Mouse (Mus musculus) hindbrain, embryonic 12.5 days (tissue): Measurements from ENCODE around the gene Rab3a. TPM values are rescaled to one million over a fixed set of nuclear protein-coding genes. Genes with fewer than 3 reads are reported as not detected.

Experiments
- ATAC-seq: fragments of 200-750 bp; cut with Nextera tagmentation; 2 replicates; pipeline ENCODE4 v1.8.0; 2017; ENCODE audit warnings: moderate TSS enrichment; ENCODE audit not compliant: low FRiP score
- H3K27ac ChIP-seq: fragments of 300-500 bp; sonication (generic); 2 replicates; pipeline ENCODE4 v1.5.1; 2016; ENCODE audit warnings: mild to moderate bottlenecking
- H3K27me3 ChIP-seq: fragments of 300-500 bp; sonication (generic); 2 replicates; pipeline ENCODE4 v1.6.1; 2016; ENCODE audit warnings: mild to moderate bottlenecking
- H3K36me3 ChIP-seq: fragments of 300-500 bp; sonication (generic); 2 replicates; pipeline ENCODE4 v1.6.1; 2016; ENCODE audit warnings: mild to moderate bottlenecking
- H3K4me1 ChIP-seq: fragments of 300-500 bp; sonication (generic); 2 replicates; pipeline ENCODE4 v1.6.1; 2016
- H3K4me2 ChIP-seq: fragments of 300-500 bp; sonication (generic); replicated peaks from 2 replicates; pipeline ENCODE4 v1.6.1; 2016; ENCODE audit warnings: mild to moderate bottlenecking
- H3K4me3 ChIP-seq: fragments of 300-500 bp; sonication (generic); 2 replicates; pipeline ENCODE4 v1.5.1; 2016; ENCODE audit warnings: mild to moderate bottlenecking
- H3K9ac ChIP-seq: fragments of 300-500 bp; sonication (generic); 2 replicates; pipeline ENCODE4 v1.6.1; 2016; ENCODE audit warnings: mild to moderate bottlenecking, moderate library complexity
- H3K9me3 ChIP-seq: fragments of 300-500 bp; sonication (generic); replicated peaks from 2 replicates; pipeline ENCODE4 v1.6.1; 2016; ENCODE audit warnings: mild to moderate bottlenecking
- WGBS: fragments of 180-500 bp; shearing (Covaris S2); methylation state at CpG from one replicate; pipeline ENCODE4 v1.1.7; 2016; 5-methylcytosine and 5-hydroxymethylcytosine counted together
- polyA plus RNA-seq: library from polyadenylated mRNA; unstranded; fragments of >200 nt; fragmentation: Nextera tagmentation; extraction: Ambion mirVana; gene quantifications from 2 replicates; pipeline ENCODE4 v1.2.1, GENCODE M21; 2016

Rab3a gene
- polyA plus RNA-seq, 1 experiment from 2014 or later = 126 TPM

DNA sequence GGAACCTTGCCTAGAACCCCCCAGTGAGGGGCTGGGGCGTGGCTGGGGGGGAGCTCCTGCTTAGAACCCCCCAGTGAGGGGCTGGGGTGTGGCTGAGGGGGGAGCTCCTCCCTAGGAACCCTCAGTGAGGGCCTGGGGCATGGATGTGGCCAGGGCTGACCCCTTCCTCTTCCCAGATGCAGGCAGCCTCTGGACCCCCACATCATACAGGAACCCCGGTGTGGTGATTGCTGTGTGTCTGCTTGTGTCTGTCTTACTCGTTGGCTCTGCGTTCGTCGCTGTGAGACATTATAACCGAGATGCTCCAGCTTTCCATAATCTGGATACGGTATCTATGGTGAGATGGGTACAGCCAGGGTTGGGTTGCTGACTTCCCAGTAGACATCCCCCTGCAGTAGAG, 32.9 kb upstream of the Rab3a start:
- Histone ChIP-seq H3K36me3 (no peaks in the 10 kb centered on the region), H3K27ac (no peak overlapping the region), H3K9me3 (no peaks in the 10 kb centered on the region), H3K9ac (no peak overlapping the region), H3K4me3 (no peak overlapping the region), H3K4me1 (no peaks in the 10 kb centered on the region), H3K4me2 (no peak overlapping the region), H3K27me3 (peaks cover 20% of the 10 kb centered on the region)
- ATAC-seq = no peak
- whole genome bisulfite sequencing = 88% methylated on average over 8 of the region's 8 CpGs

GRCm38 (mm10) chr8:70723486-70724210, 30.8 kb upstream of the Rab3a start, which contains the start of gene Pde4c:
TSS of gene Pde4c (plus strand) at chr8:70723720.
- Histone ChIP-seq H3K9me3 (no peaks in the 10 kb centered on the region), H3K4me1 (no peaks in the 10 kb centered on the region), H3K4me3 (no peak within 1 kb of the TSS), H3K9ac (no peak within 1 kb of the TSS), H3K27me3 (peaks cover 34% of the 10 kb centered on the region), H3K27ac (no peak within 1 kb of the TSS), H3K4me2 (no peak within 1 kb of the TSS), H3K36me3 (no peaks in the 10 kb centered on the region)
- no peak for ATAC-seq
- WGBS = 52% methylated on average over 7 of the region's 7 CpGs

GRCm38 (mm10) chr8:70724216-70724615, 30.3 kb upstream of the Rab3a start:
- H3K27ac ChIP-seq = no peak overlapping the region
- no peak overlapping the region for H3K4me3 ChIP-seq
- H3K9me3 ChIP-seq = no peaks in the 10 kb centered on the region
- no peaks in the 10 kb centered on the region for H3K4me1 ChIP-seq
- no peak overlapping the region for H3K9ac ChIP-seq
- peaks cover 39% of the 10 kb centered on the region for H3K27me3 ChIP-seq
- no peak for ATAC-seq
- no peaks in the 10 kb centered on the region for H3K36me3 ChIP-seq
- no peak overlapping the region for H3K4me2 ChIP-seq
- WGBS = 77% methylated on average over 12 of the region's 12 CpGs

DNA sequence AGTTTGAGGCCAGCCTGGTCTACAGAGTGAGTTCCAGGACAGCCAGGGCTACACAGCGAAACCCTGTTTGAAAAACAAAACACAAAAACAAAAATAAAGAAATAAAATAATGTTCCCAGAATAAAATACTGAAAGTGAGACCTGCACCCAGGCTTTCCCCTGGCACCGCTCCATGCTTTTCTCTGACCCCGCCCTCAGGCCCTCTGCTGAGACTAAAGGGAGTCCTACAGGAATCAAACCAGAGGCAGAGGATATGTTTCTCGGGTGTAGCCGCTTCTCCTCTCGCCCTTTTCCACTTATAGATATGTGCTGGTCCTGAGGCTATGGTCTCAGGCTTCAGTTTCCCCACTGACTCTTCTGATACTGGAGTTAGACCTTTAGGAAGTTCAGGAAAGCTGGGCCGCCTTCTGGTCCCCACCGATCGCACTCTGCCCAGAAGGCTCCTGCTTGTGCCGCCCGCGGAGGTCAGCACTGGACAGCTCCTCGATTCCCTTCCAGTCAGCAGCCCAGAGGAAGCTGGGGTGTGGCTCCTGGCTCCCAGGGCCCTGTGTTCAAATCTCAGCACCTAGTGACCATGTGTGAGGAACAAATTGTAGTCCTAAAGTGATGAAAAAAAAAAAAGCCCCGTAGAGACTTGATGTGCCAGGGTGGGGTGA, 28.6 kb upstream of the Rab3a start:
- Histone ChIP-seq H3K36me3 (no peaks in the 10 kb centered on the region), H3K27me3 (peaks cover 49% of the 10 kb centered on the region), H3K27ac (no peak overlapping the region), H3K4me3 (no peak overlapping the region), H3K9ac (no peak overlapping the region), H3K4me1 (peaks cover 5% of the 10 kb centered on the region), H3K4me2 (no peak overlapping the region), H3K9me3 (no peaks in the 10 kb centered on the region)
- 33% methylated on average over 14 of the region's 14 CpGs for WGBS
- no peak for ATAC-seq

GRCm38 (mm10) chr8:70726721-70727120, 27.8 kb upstream of the Rab3a start:
- Histone ChIP-seq H3K9ac (no peak overlapping the region), H3K27ac (no peak overlapping the region), H3K9me3 (no peaks in the 10 kb centered on the region), H3K27me3 (peaks cover 57% of the 10 kb centered on the region), H3K4me3 (no peak overlapping the region), H3K36me3 (no peaks in the 10 kb centered on the region), H3K4me1 (peaks cover 5% of the 10 kb centered on the region), H3K4me2 (no peak overlapping the region)
- WGBS = 46% methylated on average over 11 of the region's 11 CpGs
- no peak for ATAC-seq

DNA sequence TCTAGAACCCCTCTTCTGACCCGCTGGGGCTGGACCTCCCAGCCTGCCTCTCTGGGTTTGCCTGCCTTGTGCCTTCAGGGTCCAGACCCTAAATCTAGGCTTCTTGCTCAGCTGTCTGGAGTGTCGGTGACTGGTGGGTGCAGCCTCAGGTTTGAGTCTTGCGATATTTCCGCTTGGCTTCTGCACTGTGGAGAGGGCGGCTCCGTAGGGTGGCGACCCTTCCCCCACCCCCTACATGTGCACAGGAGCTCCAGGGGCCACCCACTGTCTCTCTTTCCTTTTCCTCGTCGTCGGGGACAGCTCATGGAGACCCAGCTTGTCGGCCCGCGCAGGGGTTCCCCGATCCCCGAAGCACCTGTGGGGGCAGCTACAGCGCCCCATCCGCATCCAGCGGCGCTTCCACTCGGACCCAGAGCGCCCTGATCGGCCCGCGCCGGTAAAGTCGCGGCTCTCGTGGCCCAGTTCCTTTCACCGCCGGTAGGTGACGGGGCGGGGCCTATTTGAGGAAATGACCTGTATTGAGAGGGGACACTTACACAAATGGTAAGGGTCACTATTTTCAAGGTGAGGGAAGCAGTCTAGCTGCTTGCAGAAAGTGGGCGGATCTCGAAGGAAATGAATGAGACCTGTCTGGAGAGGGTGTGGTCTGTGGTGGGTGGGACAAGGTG, 24.5 kb upstream of the Rab3a start:
- peak overlapping the region; percentile 24 for H3K4me3 ChIP-seq
- peak overlapping the region; percentile 42 for H3K4me2 ChIP-seq
- peak overlapping the region; percentile 36; the same call in 1 of the 2 replicates for H3K9ac ChIP-seq
- no peak overlapping the region for H3K27ac ChIP-seq
- 5% methylated on average over 34 of the region's 34 CpGs for WGBS
- H3K4me1 ChIP-seq = peaks cover 5% of the 10 kb centered on the region
- H3K36me3 ChIP-seq = no peaks in the 10 kb centered on the region
- H3K9me3 ChIP-seq = no peaks in the 10 kb centered on the region
- no peak for ATAC-seq
- peaks cover 72% of the 10 kb centered on the region for H3K27me3 ChIP-seq

DNA sequence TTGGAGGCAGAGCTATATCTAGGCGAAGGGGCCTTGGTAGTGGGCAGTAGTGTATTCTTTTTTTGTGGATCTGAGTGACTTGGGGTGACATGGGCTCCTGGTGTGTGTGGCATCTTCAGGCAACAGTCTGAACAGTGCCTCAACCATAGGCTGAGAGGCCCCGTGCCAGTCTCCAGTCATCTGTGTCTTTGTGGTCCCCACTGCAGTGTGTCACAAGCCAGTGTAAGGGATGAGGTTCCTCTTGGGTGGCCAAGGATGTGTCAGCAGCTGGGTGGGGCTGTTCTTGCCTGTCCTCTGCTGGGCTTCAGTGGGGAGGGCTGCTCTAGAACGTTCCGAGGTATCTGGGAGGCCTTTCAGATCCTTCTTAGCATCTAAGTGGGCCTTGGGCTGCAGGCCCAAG, 23.5 kb upstream of the Rab3a start:
- ATAC-seq = no peak
- Histone ChIP-seq H3K27ac (no peak overlapping the region), H3K4me2 (no peak overlapping the region), H3K36me3 (no peaks in the 10 kb centered on the region), H3K4me1 (peaks cover 5% of the 10 kb centered on the region), H3K27me3 (peaks cover 69% of the 10 kb centered on the region), H3K9ac (no peak overlapping the region), H3K9me3 (no peaks in the 10 kb centered on the region), H3K4me3 (no peak overlapping the region)
- WGBS = 84% methylated on average over 4 of the region's 4 CpGs

GRCm38 (mm10) chr8:70737705-70738104, 16.8 kb upstream of the Rab3a start:
- no peak overlapping the region for H3K9ac ChIP-seq
- H3K36me3 ChIP-seq = no peaks in the 10 kb centered on the region
- no peaks in the 10 kb centered on the region for H3K4me1 ChIP-seq
- no peak for ATAC-seq
- H3K9me3 ChIP-seq = no peaks in the 10 kb centered on the region
- peaks cover 33% of the 10 kb centered on the region for H3K27me3 ChIP-seq
- H3K4me3 ChIP-seq = no peak overlapping the region
- WGBS = 80% methylated on average over 5 of the region's 5 CpGs
- H3K4me2 ChIP-seq = no peak overlapping the region
- no peak overlapping the region for H3K27ac ChIP-seq

GRCm38 (mm10) chr8:70738211-70738610, 16.3 kb upstream of the Rab3a start:
- Histone ChIP-seq H3K4me2 (no peak overlapping the region), H3K4me3 (no peak overlapping the region), H3K4me1 (peaks cover 4% of the 10 kb centered on the region; the same call in 1 of the 2 replicates), H3K36me3 (no peaks in the 10 kb centered on the region), H3K9me3 (no peaks in the 10 kb centered on the region), H3K9ac (no peak overlapping the region), H3K27me3 (peaks cover 33% of the 10 kb centered on the region), H3K27ac (no peak overlapping the region)
- ATAC-seq = no peak
- WGBS = 57% methylated on average over 3 of the region's 3 CpGs

GRCm38 (mm10) chr8:70741661-70742060, 12.8 kb upstream of the Rab3a start:
- no peaks in the 10 kb centered on the region for H3K9me3 ChIP-seq
- H3K4me3 ChIP-seq = no peak overlapping the region
- no peaks in the 10 kb centered on the region for H3K36me3 ChIP-seq
- peaks cover 16% of the 10 kb centered on the region for H3K4me1 ChIP-seq
- 58% methylated on average over 5 of the region's 5 CpGs for WGBS
- no peak overlapping the region for H3K4me2 ChIP-seq
- ATAC-seq = no peak
- peaks cover 67% of the 10 kb centered on the region for H3K27me3 ChIP-seq
- H3K9ac ChIP-seq = no peak overlapping the region
- H3K27ac ChIP-seq = no peak overlapping the region

GRCm38 (mm10) chr8:70742176-70742575, 12.3 kb upstream of the Rab3a start:
- no peak overlapping the region for H3K4me3 ChIP-seq
- ATAC-seq = no peak
- no peak overlapping the region for H3K9ac ChIP-seq
- no peaks in the 10 kb centered on the region for H3K9me3 ChIP-seq
- H3K27ac ChIP-seq = no peak overlapping the region
- no peaks in the 10 kb centered on the region for H3K36me3 ChIP-seq
- no peak overlapping the region for H3K4me2 ChIP-seq
- H3K4me1 ChIP-seq = peaks cover 18% of the 10 kb centered on the region
- 72% methylated on average over 11 of the region's 11 CpGs for WGBS
- peaks cover 69% of the 10 kb centered on the region for H3K27me3 ChIP-seq

GRCm38 (mm10) chr8:70742981-70743655, 11.4 kb upstream of the Rab3a start:
- Histone ChIP-seq H3K4me3 (peak overlapping the region; percentile 29), H3K4me2 (peak overlapping the region; percentile 52), H3K27ac (no peak overlapping the region), H3K4me1 (peaks cover 19% of the 10 kb centered on the region), H3K27me3 (peaks cover 78% of the 10 kb centered on the region), H3K9me3 (no peaks in the 10 kb centered on the region), H3K36me3 (no peaks in the 10 kb centered on the region), H3K9ac (peak overlapping the region; percentile 37)
- 0 out of 2 replicates have a peak, but pooled peaks have one; percentile 34 for ATAC-seq
- 3% methylated on average over 38 of the region's 38 CpGs for WGBS
